Mouse (Mus musculus) left cerebral cortex, adult 9 months (tissue): ENCODE results near the gene Prrx1.

Experiments
- DNase-seq, 2 experiments: peaks; one replicate each; pipeline ENCODE4 v3.0.0; 2022; ENCODE audit warnings: low spot score in 2 of 2

The Prrx1 gene

GRCm38 (mm10) chr1:163266853-163267538, 46.5 kb downstream of the Prrx1 start:
- no peak for DNase-seq

- DNase-seq = no peak
Measured at GRCm38 (mm10) chr1:163257298-163257697, 56.2 kb downstream of the Prrx1 start.

- DNase-seq = no peak
Measured at GRCm38 (mm10) chr1:163255884-163256283, 57.6 kb downstream of the Prrx1 start.

GRCm38 (mm10) chr1:163252796-163253195, 60.7 kb downstream of the Prrx1 start:
- DNase-seq = no peak

- no peak for DNase-seq
Measured at GRCm38 (mm10) chr1:163252331-163252730, 61.2 kb downstream of the Prrx1 start.

- DNase-seq = no peak
Measured at GRCm38 (mm10) chr1:163251766-163252165, 61.7 kb downstream of the Prrx1 start.

- DNase-seq = no peak
Measured at GRCm38 (mm10) chr1:163238950-163239349, 74.6 kb downstream of the Prrx1 start.

- DNase-seq = no peak
Measured at GRCm38 (mm10) chr1:163231230-163231629, 82.3 kb downstream of the Prrx1 start.

- DNase-seq = no peak
Measured at GRCm38 (mm10) chr1:163226271-163226670, 87.2 kb downstream of the Prrx1 start.

- DNase-seq = no peak
Measured at GRCm38 (mm10) chr1:163221767-163222166, 91.7 kb downstream of the Prrx1 start.

- DNase-seq = no peak
Measured at GRCm38 (mm10) chr1:163208919-163209867, 104.3 kb downstream of the Prrx1 start.

- DNase-seq = no peak
Measured at GRCm38 (mm10) chr1:163198767-163199166, 114.7 kb downstream of the Prrx1 start.

- no peak for DNase-seq
Measured at GRCm38 (mm10) chr1:163198059-163198458, 115.5 kb downstream of the Prrx1 start.
